In genomic region chr13:3744870-3745269, GRCm38 (mm10) we compare ENCODE assay signal across 22 mouse cellular contexts. TPM values are rescaled to one million over a fixed set of nuclear protein-coding genes. Genes with fewer than 3 reads are reported as not detected.
A peak's percentile ranks its signal among the peaks of the same experiment; 100 is the strongest.
DNase-seq lines count a peak whose midpoint lies in the region; ATAC-seq lines count a peak whose summit lies in the region.
"Had no signal": no experiment of that assay in that cellular context is flagged by ENCODE, and none has a peak within 500 bp of the region (broad histone marks: within the 10 kb centered on the region; RNA-seq: fewer than 3 reads in every experiment).

No protein-coding gene starts in this region.

- H3K4me3 ChIP-seq in heart, embryonic 10.5 days: no peak overlapping the region
- no peak overlapping the region for H3K4me3 ChIP-seq in intestine, embryonic 15.5 days (replicated peaks)
- H3K4me3 ChIP-seq in neural tube, embryonic 15.5 days (replicated peaks): no peak overlapping the region
- H3K4me3 ChIP-seq: embryonic facial prominence, embryonic 13.5 days; forebrain, embryonic 12.5 days; heart, adult 2 months; heart, embryonic 12.5 days; hindbrain, embryonic 10.5 days had no signal

- no peaks in the 10 kb centered on the region for H3K36me3 ChIP-seq in heart, embryonic 10.5 days
- H3K36me3 ChIP-seq in intestine, embryonic 15.5 days: no peaks in the 10 kb centered on the region
- H3K36me3 ChIP-seq in neural tube, embryonic 15.5 days: no peaks in the 10 kb centered on the region
- H3K36me3 ChIP-seq: embryonic facial prominence, embryonic 13.5 days; forebrain, embryonic 12.5 days; heart, embryonic 12.5 days; hindbrain, embryonic 10.5 days had no signal

- no peaks in the 10 kb centered on the region for H3K9me3 ChIP-seq in heart, embryonic 10.5 days
- H3K9me3 ChIP-seq in intestine, embryonic 15.5 days: no peaks in the 10 kb centered on the region
- H3K9me3 ChIP-seq in neural tube, embryonic 15.5 days (replicated peaks): no peaks in the 10 kb centered on the region
- H3K9me3 ChIP-seq: embryonic facial prominence, embryonic 13.5 days; forebrain, embryonic 12.5 days; heart, embryonic 12.5 days; hindbrain, embryonic 10.5 days had no signal

- peaks cover 28% of the 10 kb centered on the region for H3K4me1 ChIP-seq in heart, embryonic 10.5 days
- H3K4me1 ChIP-seq in intestine, embryonic 15.5 days (replicated peaks): peaks cover 30% of the 10 kb centered on the region
- H3K4me1 ChIP-seq in neural tube, embryonic 15.5 days: peaks cover 11% of the 10 kb centered on the region

- H3K4me2 ChIP-seq in intestine, embryonic 15.5 days (replicated peaks): 0 out of 2 replicates have a peak overlapping the region, but pooled peaks have one; percentile 4
- H3K4me2 ChIP-seq in neural tube, embryonic 15.5 days: no peak overlapping the region
- H3K4me2 ChIP-seq: embryonic facial prominence, embryonic 13.5 days; forebrain, embryonic 12.5 days; heart, embryonic 12.5 days; hindbrain, embryonic 14.5 days had no signal

- no peaks in the 10 kb centered on the region for H3K27me3 ChIP-seq in heart, embryonic 10.5 days (ENCODE audit: insufficient read depth, poor library complexity, severe bottlenecking)
- no peaks in the 10 kb centered on the region for H3K27me3 ChIP-seq in intestine, embryonic 15.5 days (replicated peaks)
- H3K27me3 ChIP-seq in neural tube, embryonic 15.5 days (replicated peaks): no peaks in the 10 kb centered on the region
- H3K27me3 ChIP-seq: embryonic facial prominence, embryonic 13.5 days; forebrain, embryonic 12.5 days; heart, embryonic 12.5 days had no signal

- ATAC-seq in intestine, embryonic 15.5 days: no peak
- peak; percentile 69 for ATAC-seq in megakaryocyte progenitor cell, adult 5-6 weeks (replicated peaks; ENCODE audit: poor library complexity)
- no peak for ATAC-seq in neural tube, embryonic 15.5 days (ENCODE audit: low FRiP score)
- ATAC-seq: forebrain, embryonic 16.5 days had no signal

- DNase-seq in heart, adult 11 months: peak; percentile 61
- DNase-seq in heart, embryonic 10.5 days (ENCODE audit: low spot score): no peak
- no peak for DNase-seq in cerebellum, adult 11 months
- no peak for DNase-seq in adrenal gland, postnatal 25 days
- DNase-seq: cerebellum, adult 2 months; cerebellum, postnatal 10 days; gastrocnemius, postnatal 36 days; heart, adult 2 months had no signal

- no peak overlapping the region for H3K27ac ChIP-seq in heart, embryonic 10.5 days
- 0 out of 2 replicates have a peak overlapping the region, but pooled peaks have one; percentile 9 for H3K27ac ChIP-seq in intestine, embryonic 15.5 days
- H3K27ac ChIP-seq in neural tube, embryonic 15.5 days (replicated peaks): no peak overlapping the region
- H3K27ac ChIP-seq: forebrain, embryonic 12.5 days; heart, adult 2 months; hindbrain, embryonic 10.5 days; hindbrain, embryonic 14.5 days had no signal

- H3K9ac ChIP-seq in intestine, embryonic 15.5 days: no peak overlapping the region
- H3K9ac ChIP-seq in neural tube, embryonic 15.5 days (replicated peaks): no peak overlapping the region
- H3K9ac ChIP-seq: embryonic facial prominence, embryonic 13.5 days; forebrain, embryonic 12.5 days; heart, embryonic 12.5 days; hindbrain, embryonic 14.5 days had no signal

- WGBS in heart, embryonic 10.5 days: 79% methylated on average over 3 of the region's 3 CpGs
- 85% methylated on average over 3 of the region's 3 CpGs for WGBS in intestine, embryonic 15.5 days
- WGBS in neural tube, embryonic 15.5 days: 84% methylated on average over 3 of the region's 3 CpGs

RNA-seq across cellular contexts. Expression of gene Calml3, which starts 59.2 kb away (rescaled TPM):
- not detected in 2 replicates for polyA plus RNA-seq in heart, embryonic 10.5 days (2016; fragmentation: Nextera tagmentation; extraction: Ambion mirVana)
- not detected in 2 replicates for polyA plus RNA-seq in intestine, embryonic 15.5 days (2015; fragmentation: Nextera tagmentation; extraction: Ambion mirVana)
- not detected in 2 replicates for total RNA-seq in megakaryocyte progenitor cell, adult 5-6 weeks (2015)
- total RNA-seq in megakaryocyte progenitor cell, adult 5-6 weeks (2017): not detected in 2 replicates
- not detected in 2 replicates for polyA plus RNA-seq in neural tube, embryonic 15.5 days (2015; fragmentation: Nextera tagmentation; extraction: Ambion mirVana)
- total RNA-seq in adrenal gland, postnatal 25 days (2021): not detected in 2 replicates
- total RNA-seq: adrenal gland, postnatal 14 days; gastrocnemius, adult 18-20 months; gastrocnemius, postnatal 36 days; heart, adult 2 months; heart, postnatal 25 days; MEL had no signal
- polyA plus RNA-seq: cerebellum, adult 2 months; forebrain, embryonic 12.5 days; forebrain, embryonic 16.5 days; frontal cortex, adult 2 months; heart, embryonic 12.5 days; hindbrain, embryonic 14.5 days had no signal
